Mouse (Mus musculus): ENCODE measurements around the gene Rmi1.

- no peak for TF ChIP-seq USF1 (IDR thresholded peaks at IDR 0.05; ENCODE audit: low read depth)
- no peak for TF ChIP-seq MYOD1 (IDR thresholded peaks at IDR 0.05; ENCODE audit: control insufficient read depth in 1 of 3, insufficient read length in 2 of 3, low read depth in 2 of 3)
- no peak for TF ChIP-seq SRF (IDR thresholded peaks at IDR 0.05; ENCODE audit: control insufficient read depth, insufficient read length, low read depth)
- TF ChIP-seq TCF12 (IDR thresholded peaks at IDR 0.05; ENCODE audit: insufficient read depth, poor library complexity, severe bottlenecking) = no peak
- no peak for TF ChIP-seq CEBPB (IDR thresholded peaks at IDR 0.05; ENCODE audit: insufficient read depth, poor library complexity, severe bottlenecking)
Measured at GRCm38 (mm10) chr13:58452651-58453413, 50.8 kb downstream of the Rmi1 start.

Measured in myocyte (in vitro differentiated cells).